Mouse (Mus musculus): ENCODE data around the gene Olfr93. TPM values are rescaled to one million over a fixed set of nuclear protein-coding genes. Genes with fewer than 3 reads are reported as not detected.

Olfr93 gene
- polyA plus RNA-seq, 1 experiment from 2014 or later, result not detected

DNA sequence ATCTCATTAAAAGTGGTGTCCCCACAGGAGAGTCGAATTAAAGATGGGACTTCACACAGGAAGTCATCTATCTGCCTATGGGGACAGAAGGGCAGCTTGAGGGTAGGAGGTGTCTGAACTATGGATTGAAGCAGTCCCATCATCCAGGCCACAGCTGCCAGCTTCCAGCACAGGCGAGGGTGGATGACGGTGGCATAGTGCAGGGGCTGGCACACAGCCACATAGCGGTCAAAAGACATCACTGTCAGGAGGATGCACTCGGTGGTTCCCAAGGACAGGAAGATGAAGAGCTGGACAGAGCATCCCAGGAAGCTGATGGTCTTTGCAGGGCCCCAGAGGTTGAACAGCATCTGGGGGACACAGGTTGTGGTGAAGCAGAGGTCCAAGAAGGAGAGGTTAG lies 68.0 kb downstream of the Olfr93 start:
- no peak for DNase-seq (ENCODE audit: low spot score)
- 88% methylated on average over 5 of the region's 5 CpGs for WGBS
- H3K36me3 ChIP-seq, result no peaks in the 10 kb centered on the region
- no peaks in the 10 kb centered on the region for H3K27me3 ChIP-seq (ENCODE audit: low read depth, poor library complexity, severe bottlenecking)
- no peaks in the 10 kb centered on the region for H3K4me1 ChIP-seq
- no peak overlapping the region for H3K27ac ChIP-seq (replicated peaks)
- no peak overlapping the region for H3K4me3 ChIP-seq
- no peaks in the 10 kb centered on the region for H3K9me3 ChIP-seq (replicated peaks)

DNA sequence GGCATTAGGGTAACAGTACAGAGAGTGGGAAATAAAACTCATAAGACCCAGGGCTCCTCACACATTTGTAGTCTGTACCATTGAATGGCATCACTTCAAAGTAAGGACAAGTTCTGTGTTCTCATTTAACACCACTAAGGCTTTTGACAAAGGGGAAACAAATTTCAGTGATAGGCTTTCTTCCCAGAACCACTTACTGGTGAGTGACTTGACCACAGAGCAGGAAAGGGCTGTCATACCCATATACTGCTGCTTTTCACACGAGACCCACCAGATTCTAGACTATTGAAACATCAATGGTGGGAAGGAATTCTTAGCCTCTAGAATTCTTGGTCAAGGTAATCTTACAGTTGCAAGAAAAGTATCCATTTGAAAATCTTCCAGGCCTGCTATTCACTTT lies 69.1 kb downstream of the Olfr93 start:
- Histone ChIP-seq H3K9me3 (replicated peaks) (no peaks in the 10 kb centered on the region), H3K4me1 (no peaks in the 10 kb centered on the region), H3K36me3 (no peaks in the 10 kb centered on the region), H3K4me3 (no peak overlapping the region), H3K27ac (replicated peaks) (no peak overlapping the region), H3K27me3 (ENCODE audit: low read depth, poor library complexity, severe bottlenecking) (no peaks in the 10 kb centered on the region)
- no peak for DNase-seq (ENCODE audit: low spot score)
- WGBS, result 80% methylated on average over 1 of the region's 1 CpGs

Other genes with a start within 250 kb of the Olfr93 start
- gene Rnf39, start 218.6 kb downstream of the Olfr93 start, polyA plus RNA-seq (2016; fragmentation: Nextera tagmentation; extraction: Ambion mirVana), result 0.22 and 0.67 TPM in 2 replicates
- 160 and 166 TPM in 2 replicates for gene Ppp1r11, start 209.8 kb downstream of the Olfr93 start, polyA plus RNA-seq (2016; fragmentation: Nextera tagmentation; extraction: Ambion mirVana)
- 88.5 and 96.7 TPM in 2 replicates for gene Znrd1, start 202.9 kb downstream of the Olfr93 start, polyA plus RNA-seq (2016; fragmentation: Nextera tagmentation; extraction: Ambion mirVana)
- 8.8 and 10.6 TPM in 2 replicates for gene Znrd1as, start 202.9 kb downstream of the Olfr93 start, polyA plus RNA-seq (2016; fragmentation: Nextera tagmentation; extraction: Ambion mirVana)
- not detected in 2 replicates for gene 2410137M14Rik, start 180.3 kb downstream of the Olfr93 start, polyA plus RNA-seq (2016; fragmentation: Nextera tagmentation; extraction: Ambion mirVana)
- 0.83 and 1.2 TPM in 2 replicates for gene H2-M5, start 172.0 kb downstream of the Olfr93 start, polyA plus RNA-seq (2016; fragmentation: Nextera tagmentation; extraction: Ambion mirVana)
- 61.6 and 87.8 TPM in 2 replicates for gene Zfp57, start 160.3 kb downstream of the Olfr93 start, polyA plus RNA-seq (2016; fragmentation: Nextera tagmentation; extraction: Ambion mirVana)
- 0.10 and 0.15 TPM in 2 replicates for gene Mog, start 138.1 kb downstream of the Olfr93 start, polyA plus RNA-seq (2016; fragmentation: Nextera tagmentation; extraction: Ambion mirVana)
- gene Gabbr1, start 115.5 kb downstream of the Olfr93 start, polyA plus RNA-seq (2016; fragmentation: Nextera tagmentation; extraction: Ambion mirVana), result 7.9 and 12.2 TPM in 2 replicates
- 0.17 TPM in 1 of 2 replicates, not detected in the other for gene Olfr90, start 73.0 kb downstream of the Olfr93 start, polyA plus RNA-seq (2016; fragmentation: Nextera tagmentation; extraction: Ambion mirVana)
- gene Olfr91, start 63.2 kb downstream of the Olfr93 start, polyA plus RNA-seq (2016; fragmentation: Nextera tagmentation; extraction: Ambion mirVana), result not detected in 2 replicates
- not detected in 2 replicates for gene Olfr92, start 41.4 kb downstream of the Olfr93 start, polyA plus RNA-seq (2016; fragmentation: Nextera tagmentation; extraction: Ambion mirVana)
- not detected in 2 replicates for gene Ubd, start 32.4 kb upstream of the Olfr93 start, polyA plus RNA-seq (2016; fragmentation: Nextera tagmentation; extraction: Ambion mirVana)
- gene Olfr94, start 39.5 kb upstream of the Olfr93 start, polyA plus RNA-seq (2016; fragmentation: Nextera tagmentation; extraction: Ambion mirVana), result not detected in 2 replicates
- gene Olfr95, start 51.6 kb upstream of the Olfr93 start, polyA plus RNA-seq (2016; fragmentation: Nextera tagmentation; extraction: Ambion mirVana), result not detected in 2 replicates
- not detected in 2 replicates for gene Olfr96, start 58.7 kb upstream of the Olfr93 start, polyA plus RNA-seq (2016; fragmentation: Nextera tagmentation; extraction: Ambion mirVana)
- gene Olfr97, start 75.8 kb upstream of the Olfr93 start, polyA plus RNA-seq (2016; fragmentation: Nextera tagmentation; extraction: Ambion mirVana), result not detected in 2 replicates
- not detected in 2 replicates for gene Olfr98, start 102.3 kb upstream of the Olfr93 start, polyA plus RNA-seq (2016; fragmentation: Nextera tagmentation; extraction: Ambion mirVana)
- gene H2-M3, start 108.7 kb upstream of the Olfr93 start, polyA plus RNA-seq (2016; fragmentation: Nextera tagmentation; extraction: Ambion mirVana), result 1.8 and 2.1 TPM in 2 replicates
- gene Olfr99, start 122.0 kb upstream of the Olfr93 start, polyA plus RNA-seq (2016; fragmentation: Nextera tagmentation; extraction: Ambion mirVana), result not detected in 2 replicates
- gene Olfr101, start 142.8 kb upstream of the Olfr93 start, polyA plus RNA-seq (2016; fragmentation: Nextera tagmentation; extraction: Ambion mirVana), result not detected in 2 replicates
- not detected in 2 replicates for gene Olfr102, start 155.6 kb upstream of the Olfr93 start, polyA plus RNA-seq (2016; fragmentation: Nextera tagmentation; extraction: Ambion mirVana)
- not detected in 2 replicates for gene Olfr103, start 178.2 kb upstream of the Olfr93 start, polyA plus RNA-seq (2016; fragmentation: Nextera tagmentation; extraction: Ambion mirVana)
- gene Olfr104-ps, start 198.1 kb upstream of the Olfr93 start, polyA plus RNA-seq (2016; fragmentation: Nextera tagmentation; extraction: Ambion mirVana), result not detected in 2 replicates
- gene Olfr105-ps, start 217.5 kb upstream of the Olfr93 start, polyA plus RNA-seq (2016; fragmentation: Nextera tagmentation; extraction: Ambion mirVana), result not detected in 2 replicates
- not detected in 2 replicates for gene Olfr106-ps, start 228.9 kb upstream of the Olfr93 start, polyA plus RNA-seq (2016; fragmentation: Nextera tagmentation; extraction: Ambion mirVana)
- not detected in 2 replicates for gene Olfr107, start 237.7 kb upstream of the Olfr93 start, polyA plus RNA-seq (2016; fragmentation: Nextera tagmentation; extraction: Ambion mirVana)